Mouse (Mus musculus) layer of hippocampus, adult 2 months (tissue): ENCODE measurements at regions not wholly inside any gene's neighbourhood (a gene's known extent, or its start where the extent isn't known, plus 50 kb on each side); places are given as distances from the start of the nearest gene placed in this dataset.

Source experiments
- DNase-seq, 2 experiments: peaks; one replicate each; pipeline ENCODE4 v3.0.0; 2022; ENCODE audit warnings: low spot score in 2 of 2
- H3K27ac ChIP-seq: fragments of 200-600 bp; 2 replicates; pipeline ENCODE4 v1.8.1; 2022
- H3K4me3 ChIP-seq: fragments of 200-600 bp; 2 replicates; pipeline ENCODE4 v1.8.1; 2022; ENCODE audit warnings: mild to moderate bottlenecking
- CTCF ChIP-seq: fragments of 200-600 bp; conservative IDR thresholded peaks from 2 replicates; pipeline ENCODE4 v1.8.1; 2022; ENCODE audit warnings: antibody characterized with exemption, mild to moderate bottlenecking, moderate library complexity

- no peak overlapping the region for H3K27ac ChIP-seq
- no peak overlapping the region for H3K4me3 ChIP-seq
- TF ChIP-seq CTCF: peak; percentile 90
- peak; percentile 49 to 60 for DNase-seq
Observed at GRCm38 (mm10) chr5:18916688-18917285, 310.0 kb upstream of the Magi2 start.

GRCm38 (mm10) chr5:18953875-18954474 lies 272.9 kb upstream of the Magi2 start:
- TF ChIP-seq CTCF: no peak
- DNase-seq: no peak

More at GRCm38 (mm10) chr5:18953875-18954474, 272.9 kb upstream of the Magi2 start:
- Histone ChIP-seq H3K4me3 (no peak overlapping the region), H3K27ac (no peak overlapping the region)
